Mouse (Mus musculus) spleen, postnatal 14 days (tissue): Measurements from ENCODE around the gene Gdi2.
A peak's percentile ranks its signal among the peaks of the same experiment; 100 is the strongest.
"Not testable (repeated sequence)": the region's sequence is repeated elsewhere in the genome, so short reads cannot be mapped to it uniquely, and the experiment has no call there.

Source experiments
- DNase-seq, 2 experiments: peaks; one replicate each; pipeline ENCODE4 v3.0.0; 2021 to 2022; ENCODE audit warnings: low spot score in 2 of 2

Gdi2 gene

DNA sequence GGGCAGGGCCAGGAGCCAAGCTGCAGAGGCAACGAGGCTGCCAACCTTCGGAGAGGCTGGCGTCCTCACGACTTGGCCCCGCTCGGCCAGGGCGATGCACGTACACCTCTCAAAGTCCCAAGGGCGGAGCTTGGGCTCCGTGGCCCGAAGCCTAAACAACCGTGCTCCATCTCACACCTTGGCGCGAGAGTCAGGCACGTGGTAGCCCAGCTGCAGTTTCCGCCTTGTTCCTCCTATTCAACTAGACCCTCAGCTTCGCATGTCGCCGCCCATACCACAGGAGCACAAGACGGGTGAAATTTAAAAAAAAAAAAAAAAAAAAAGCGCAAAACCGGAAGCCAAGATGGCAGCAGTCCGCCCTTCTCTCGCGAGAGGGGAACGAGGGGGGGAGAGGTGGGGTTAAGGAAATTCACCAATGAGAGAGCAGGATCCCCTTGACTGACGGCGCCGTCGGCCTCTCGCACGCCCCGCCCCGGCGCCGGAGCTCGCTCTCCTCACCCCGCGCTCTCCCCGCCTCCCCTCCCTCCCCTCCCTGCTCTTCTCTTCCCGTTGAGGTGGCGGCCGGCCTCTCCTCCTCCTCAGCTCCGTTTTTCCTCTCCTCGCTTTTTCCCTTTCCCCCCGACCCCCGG, at the start of gene Gdi2:
Gdi2 (plus strand) TSS at position 470 of the 629 bp plus-strand sequence.
- peak; percentile 91 to 95 for DNase-seq

DNA sequence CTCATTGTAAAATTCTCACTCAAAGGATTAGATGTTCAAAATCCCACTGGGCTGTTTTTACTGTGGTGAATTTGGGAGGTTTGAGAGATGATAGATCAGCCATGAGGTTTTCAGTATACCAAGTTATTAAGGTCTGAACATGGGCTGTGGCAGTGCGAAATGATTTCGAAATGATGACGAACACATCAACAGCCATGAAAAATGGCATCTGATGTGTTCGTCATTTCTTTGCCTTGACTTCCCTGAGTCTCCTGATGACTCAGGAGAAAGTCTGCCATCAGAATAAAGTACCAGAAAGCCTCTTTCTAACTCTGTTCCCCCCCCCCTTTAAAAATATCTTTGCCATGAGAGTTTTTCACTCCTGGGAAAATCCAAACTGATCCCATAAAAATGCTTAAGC, 42.3 kb upstream of the Gdi2 start:
- no peak for DNase-seq

DNA sequence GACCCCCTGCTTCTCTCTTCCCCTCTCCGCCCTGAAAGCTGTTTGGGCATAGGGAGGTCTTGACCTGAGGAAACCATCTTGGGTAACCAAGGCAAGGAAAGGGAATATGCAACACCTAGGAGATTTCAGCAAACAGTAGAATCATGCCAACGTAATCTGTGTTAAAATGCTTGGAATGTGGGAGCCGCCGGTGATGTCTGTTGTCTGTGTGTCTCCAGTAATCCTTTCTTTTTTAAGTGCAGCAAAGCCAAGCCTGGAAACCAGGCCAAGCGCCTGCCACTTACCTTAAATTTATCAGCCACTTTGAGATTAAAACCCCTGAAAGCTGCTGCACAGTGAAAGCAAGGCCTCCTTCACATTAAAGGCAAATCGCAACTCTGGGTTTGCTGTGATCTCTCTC, 36.8 kb upstream of the Gdi2 start:
- DNase-seq, result not testable (repeated sequence)

DNA sequence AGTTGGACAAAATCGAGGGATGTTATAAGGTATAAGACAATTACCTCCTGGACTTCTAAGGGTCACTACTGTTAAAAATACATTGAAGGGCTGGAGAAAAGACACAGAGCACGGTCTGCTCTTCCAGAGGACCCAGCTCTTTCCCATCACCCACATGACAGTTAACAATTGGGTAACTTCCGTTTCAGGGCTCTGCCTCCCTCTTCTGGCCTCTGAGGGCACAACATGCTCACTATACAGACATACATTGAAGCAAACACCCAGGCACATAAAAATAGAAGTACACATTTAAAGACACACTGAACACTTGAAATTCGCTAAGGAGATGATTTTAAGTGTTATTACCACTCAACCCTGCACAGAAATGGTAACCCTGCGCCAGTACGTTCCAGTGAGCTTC, 22.5 kb upstream of the Gdi2 start:
- DNase-seq, result not testable (repeated sequence)

DNA sequence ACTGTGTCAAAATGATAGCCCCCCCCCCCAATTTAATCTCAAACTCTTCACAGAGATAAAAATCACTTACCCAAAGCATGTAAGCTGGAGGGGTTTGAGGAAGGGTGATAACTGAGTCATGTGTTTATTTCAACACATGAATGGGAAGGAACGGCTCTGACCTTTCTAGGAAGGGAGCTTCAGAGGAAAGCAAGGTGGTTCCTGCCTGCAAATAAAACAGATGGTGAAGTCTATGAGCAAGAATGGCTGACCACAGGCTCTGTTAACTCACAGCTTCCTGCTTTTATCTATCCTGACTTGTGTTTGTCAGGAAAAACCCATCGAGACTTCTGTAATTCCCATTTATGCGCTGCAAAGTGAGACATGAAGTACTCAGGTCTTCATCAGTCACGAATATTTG, 18.5 kb upstream of the Gdi2 start:
- DNase-seq, result not testable (repeated sequence)

DNA sequence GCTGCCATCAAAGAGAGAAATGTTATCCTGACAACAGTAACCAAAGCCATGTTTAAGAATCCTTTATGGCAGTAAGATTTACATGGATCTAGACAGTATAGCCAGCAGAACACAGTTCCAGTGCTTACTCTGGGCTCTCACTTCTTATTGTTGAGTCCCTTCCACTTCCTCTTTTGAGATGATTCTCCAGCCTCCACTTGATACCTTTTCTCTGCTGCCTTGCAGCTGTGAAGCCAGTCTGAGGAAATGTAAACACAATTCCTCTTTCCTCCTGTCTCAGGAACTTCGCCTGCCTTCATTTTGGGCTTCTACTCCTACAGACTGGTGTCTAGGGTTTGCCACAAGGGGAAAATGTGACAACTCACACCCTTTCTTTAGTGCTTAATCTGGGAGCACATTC, 17.9 kb upstream of the Gdi2 start:
- DNase-seq, result not testable (repeated sequence)

DNA sequence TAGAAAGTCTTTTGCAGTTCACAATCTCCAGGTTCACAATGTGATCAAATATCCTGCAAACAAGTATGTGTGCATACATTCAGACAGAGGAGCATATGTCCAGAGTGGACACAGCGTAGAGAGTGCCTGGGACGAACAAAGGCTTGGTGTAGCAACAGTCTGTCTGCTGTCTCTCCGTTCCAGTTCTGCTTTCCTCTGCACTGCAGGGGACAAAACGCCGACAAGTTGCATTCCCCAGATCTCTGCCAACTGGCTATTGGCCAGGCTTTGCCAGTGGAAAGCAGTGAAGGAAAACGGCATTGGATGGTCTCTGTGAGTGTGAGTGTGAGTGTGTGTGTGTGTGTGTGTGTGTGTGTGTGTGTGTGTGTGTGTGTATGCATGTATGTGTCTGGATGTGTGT, 14.4 kb upstream of the Gdi2 start:
- no peak for DNase-seq

DNA sequence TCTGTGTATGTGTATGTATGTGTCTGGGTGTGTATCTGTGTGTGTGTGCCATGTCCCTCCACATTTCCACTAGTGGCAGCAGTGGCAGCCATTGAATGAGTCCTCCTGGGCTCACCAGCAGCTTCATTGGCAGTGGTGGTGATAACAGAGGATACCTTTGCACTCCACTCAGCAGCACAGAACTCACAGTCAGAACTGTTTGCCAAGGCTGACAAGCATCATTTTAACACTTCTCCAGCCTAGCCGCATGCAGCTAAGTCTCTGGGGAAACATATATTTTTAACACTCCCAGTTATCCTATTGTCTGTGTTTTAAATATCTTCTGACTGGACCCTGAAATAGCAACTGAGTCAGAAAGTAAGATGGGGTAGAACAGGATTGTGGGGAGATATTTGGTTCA, 13.9 kb upstream of the Gdi2 start:
- no peak for DNase-seq

DNA sequence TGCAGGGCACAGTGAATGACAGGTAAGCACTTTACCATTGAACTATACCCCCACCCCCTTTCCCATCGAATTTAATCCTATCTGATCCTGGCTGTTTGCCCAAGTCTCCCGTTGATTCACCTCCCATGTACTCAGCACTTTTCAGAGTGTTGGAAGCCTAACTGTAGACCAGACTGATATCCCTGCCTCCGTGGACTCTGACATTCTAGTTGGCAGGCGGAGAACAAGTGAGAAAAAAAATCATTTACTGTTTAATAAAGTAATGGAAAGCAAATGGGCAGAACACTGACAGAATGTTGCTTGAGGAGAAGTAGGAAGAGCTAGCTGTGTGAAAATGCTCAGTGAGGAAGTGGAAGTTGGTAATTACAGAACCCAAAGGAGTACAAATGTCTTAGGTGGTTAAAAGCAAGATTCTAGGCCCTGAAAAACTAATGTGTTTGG, 12.2 kb upstream of the Gdi2 start:
- DNase-seq, result no peak

DNA sequence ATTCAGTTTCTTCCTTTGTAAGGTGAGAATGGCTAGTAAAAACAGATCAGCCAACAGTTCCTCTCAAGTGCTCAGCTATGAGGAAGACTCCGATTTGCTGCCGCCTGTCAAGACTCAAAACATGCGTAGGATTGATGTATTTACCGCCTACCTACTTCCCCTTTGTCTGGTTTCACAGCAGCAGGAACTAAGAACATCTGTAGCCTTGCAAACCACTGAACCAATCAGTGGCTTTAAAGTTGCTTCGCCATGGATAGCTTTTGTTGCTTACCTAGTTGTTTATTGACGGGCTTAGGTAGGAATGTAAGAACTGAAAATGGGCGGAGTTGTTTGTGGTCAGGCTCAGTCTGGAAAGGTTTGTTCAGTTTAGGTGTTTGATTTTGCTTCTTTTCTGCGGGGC, 11.5 kb upstream of the Gdi2 start:
- DNase-seq, result peak in 1 of 2 experiments; percentile 28

DNA sequence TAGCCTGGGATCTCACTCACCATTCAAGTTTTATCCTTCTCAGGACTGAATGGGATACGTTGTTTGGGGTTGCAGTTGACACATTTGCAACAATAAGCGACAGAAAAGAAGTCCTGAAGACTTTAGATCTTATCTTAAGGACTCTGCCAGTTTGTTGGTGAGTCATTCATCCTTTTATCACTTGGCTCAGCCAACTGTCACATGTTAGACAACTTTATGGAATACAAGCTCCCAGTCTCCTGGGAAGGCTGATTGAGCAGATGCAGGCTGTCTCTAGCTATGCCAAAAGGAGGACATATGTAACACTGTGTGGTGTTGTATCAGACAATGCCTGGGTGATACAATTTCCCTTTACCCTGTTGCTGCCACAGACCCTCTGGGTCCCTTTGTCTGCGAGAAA, 7.4 kb upstream of the Gdi2 start:
- DNase-seq, result no peak

DNA sequence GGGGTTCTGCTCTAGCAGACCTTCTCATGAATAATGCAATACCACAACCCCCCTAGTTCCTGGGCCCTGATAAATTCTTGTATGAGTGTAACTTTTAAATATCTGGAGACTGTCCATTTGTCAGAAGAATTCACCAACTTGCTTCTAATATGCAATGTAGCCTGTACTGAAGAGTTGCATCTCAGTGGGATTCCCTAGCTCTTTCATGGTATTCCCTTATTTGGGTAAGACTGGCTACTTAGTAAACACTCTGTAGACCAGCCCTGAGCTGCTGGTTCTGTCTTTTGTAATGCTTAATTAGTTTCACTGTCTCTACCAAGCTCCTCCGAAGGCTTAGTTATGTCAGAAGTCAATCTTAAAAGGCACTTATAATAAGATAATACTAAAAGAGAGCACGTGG, 6.7 kb upstream of the Gdi2 start:
- not testable (repeated sequence) for DNase-seq

DNA sequence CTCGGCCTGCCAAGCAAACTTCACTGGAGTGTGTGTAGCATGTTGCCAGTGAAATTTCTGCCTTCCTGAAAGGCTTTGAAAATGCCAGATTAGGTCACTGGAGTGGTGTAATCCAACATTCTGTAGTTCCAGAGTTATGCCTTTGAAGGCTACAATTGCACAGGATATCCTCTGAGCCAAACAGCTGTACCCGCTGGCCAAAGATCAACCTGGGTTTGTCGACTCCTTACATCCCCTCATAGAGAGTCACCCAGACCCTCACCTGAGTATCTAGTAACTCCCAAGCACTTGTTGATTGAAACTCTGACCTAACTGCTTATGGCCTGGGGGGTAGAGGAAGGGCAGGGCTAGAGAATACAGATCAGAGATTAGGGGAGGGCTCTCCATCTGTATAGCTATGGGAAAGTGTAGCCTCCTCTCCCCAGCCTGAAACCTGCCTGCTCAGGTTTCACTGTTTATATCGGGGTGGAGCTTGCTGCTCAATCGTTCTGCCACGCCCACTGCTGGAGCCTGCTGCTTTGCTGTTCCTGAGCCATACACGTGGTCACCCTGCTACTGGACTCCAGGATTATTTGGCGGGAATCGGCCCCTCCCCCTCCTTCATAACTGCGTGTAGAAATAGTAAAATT, 6.1 kb upstream of the Gdi2 start:
- no peak for DNase-seq

DNA sequence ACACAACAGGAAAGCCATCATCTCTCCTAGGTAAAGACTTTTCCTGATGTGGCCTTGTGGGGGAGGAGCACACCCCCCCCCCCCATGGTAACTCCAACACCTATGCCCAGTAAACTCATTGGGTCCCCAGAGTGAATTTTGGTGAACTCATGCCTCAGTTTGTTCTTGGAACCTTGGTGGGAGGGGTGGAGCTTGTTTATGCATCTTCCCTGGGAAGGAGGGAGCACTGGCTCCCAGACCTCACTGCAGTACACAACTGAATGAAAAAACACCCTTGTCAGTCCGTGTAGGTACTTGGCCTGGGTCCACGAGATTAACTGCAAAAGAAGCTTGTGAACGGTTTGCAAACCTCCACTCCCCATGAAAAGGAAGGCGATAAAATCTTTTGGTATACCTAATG, 5.4 kb upstream of the Gdi2 start:
- no peak for DNase-seq

DNA sequence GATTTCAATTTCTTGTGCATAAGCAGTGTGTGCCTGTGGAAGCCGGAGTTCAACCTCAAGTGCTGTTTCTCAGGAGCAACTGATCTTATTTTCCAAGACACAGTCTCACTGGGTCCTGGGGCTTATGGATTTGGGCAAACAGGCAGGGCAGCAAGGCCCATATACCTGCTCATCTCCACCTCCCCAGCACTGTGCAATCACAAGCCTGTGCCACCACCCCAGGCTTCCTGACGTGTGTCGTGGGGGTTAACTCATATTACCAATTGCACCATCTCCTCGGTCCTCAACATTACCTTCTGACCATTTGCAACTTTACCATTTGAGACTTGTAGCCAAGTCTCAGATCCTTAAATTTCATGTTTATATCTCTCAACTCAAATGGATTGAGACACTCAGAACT, 3.7 kb upstream of the Gdi2 start:
- DNase-seq, result no peak

DNA sequence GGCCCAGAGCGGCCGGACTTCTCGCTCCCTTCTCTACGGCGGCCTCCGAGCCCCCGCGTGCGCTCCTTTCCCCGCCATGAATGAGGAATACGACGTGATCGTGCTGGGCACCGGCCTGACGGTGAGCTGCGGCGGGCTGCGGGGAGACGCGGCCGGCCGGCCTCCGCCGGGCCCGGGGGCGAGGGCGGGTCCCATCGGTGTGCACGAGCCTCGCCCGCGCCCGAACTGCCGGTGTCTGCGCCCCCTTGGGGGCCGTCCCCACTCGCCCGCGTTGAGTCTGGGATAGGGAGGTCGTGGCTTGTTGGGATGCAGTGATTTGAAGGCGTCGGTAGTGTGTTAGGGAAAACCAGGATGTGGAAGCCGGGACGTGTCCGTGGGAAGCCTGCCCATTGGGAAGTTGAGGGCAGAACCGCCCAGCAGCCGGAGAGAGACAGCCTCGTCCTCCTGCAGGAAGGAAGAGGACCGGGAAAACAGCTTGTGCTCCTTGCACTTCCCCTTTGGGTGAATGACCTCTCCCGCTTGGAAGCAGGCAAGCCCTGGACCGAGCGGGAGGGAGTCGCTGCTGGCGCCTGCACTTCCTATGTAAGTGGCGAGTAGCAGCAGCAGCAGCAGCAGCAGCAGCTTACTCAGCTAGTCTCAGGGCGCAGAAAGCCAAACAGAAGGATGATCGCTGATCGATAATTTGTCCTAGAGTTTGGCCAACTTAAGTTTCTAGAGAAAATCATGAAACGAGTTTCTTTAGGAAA, 533 bp downstream of the Gdi2 start:
- DNase-seq, result peak in 1 of 2 experiments; percentile 37

DNA sequence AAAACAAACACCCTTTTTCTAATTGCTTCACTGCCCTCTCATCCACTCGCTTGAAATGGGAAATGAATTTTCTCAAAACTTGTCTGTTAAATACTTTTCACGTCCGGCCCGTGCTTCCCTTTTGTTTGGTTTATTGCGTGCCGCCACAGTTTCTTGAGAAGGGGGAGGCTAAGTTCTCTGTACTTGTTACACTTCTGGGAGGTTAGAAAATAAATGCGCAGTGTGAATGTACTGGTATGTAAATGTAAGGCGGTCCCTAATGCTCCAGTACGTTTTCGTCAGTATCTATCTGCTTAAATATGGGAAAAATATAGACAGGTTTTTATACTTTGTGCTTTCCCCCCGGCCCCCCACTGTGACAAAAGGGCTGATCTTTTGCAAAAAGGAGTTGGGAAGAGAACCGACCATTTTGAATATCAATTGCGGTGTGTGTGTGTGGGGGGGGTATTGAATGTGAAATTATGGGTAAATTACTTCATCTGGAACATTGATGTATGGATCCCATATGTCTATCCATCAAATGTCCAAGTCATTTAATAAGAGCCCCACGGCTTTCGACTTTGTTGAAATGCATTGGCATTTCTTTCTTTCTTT, 1.2 kb downstream of the Gdi2 start:
- no peak for DNase-seq

DNA sequence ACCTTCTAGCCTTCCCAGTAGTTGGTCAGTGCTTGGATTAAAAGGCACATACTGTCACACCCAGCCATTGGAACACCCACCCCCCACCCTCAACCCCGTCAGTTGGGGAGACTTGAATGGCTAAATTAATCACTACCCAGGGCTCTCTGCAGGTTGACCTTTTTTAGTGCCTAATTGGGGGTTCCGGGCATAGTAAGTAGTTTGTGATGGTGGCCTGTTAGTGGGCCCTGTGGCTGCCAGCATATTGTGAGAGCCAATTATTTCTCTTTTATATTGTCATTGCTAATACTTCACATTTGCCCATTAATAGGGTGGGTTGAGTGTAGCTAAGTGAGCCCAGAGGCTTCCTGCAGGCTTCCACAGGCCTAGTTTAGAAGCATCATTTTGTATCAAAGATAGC, 2.3 kb downstream of the Gdi2 start:
- no peak for DNase-seq

DNA sequence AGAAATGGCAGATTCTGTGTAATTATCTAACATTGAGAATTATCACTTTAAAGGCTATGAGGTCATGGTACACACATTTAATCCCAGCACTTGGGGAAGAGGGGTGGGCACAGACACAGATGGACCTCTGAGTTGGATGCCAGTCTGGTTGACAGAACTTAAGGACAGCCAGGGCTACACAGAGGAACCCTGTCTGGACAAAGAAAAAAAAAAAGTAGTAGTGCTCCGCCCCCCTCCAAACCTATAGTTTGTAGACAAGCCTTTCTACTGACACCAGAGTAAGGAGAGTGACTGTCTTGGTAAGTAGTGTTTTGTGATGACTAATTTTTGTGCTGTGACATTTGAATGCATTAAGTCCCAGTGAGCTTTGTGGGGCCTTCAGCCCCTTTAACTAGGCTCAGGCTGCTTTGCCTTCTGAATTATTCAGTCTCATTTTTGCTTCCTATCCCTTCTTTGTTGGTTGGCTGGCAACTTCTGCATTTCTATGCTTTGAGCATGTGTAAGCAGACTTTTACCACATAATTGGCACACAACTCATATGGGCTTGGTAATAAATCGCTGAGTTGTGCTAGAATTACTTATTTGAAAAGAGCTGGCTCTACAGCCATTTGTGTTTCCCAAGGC, 3.4 kb downstream of the Gdi2 start:
- DNase-seq, result no peak

DNA sequence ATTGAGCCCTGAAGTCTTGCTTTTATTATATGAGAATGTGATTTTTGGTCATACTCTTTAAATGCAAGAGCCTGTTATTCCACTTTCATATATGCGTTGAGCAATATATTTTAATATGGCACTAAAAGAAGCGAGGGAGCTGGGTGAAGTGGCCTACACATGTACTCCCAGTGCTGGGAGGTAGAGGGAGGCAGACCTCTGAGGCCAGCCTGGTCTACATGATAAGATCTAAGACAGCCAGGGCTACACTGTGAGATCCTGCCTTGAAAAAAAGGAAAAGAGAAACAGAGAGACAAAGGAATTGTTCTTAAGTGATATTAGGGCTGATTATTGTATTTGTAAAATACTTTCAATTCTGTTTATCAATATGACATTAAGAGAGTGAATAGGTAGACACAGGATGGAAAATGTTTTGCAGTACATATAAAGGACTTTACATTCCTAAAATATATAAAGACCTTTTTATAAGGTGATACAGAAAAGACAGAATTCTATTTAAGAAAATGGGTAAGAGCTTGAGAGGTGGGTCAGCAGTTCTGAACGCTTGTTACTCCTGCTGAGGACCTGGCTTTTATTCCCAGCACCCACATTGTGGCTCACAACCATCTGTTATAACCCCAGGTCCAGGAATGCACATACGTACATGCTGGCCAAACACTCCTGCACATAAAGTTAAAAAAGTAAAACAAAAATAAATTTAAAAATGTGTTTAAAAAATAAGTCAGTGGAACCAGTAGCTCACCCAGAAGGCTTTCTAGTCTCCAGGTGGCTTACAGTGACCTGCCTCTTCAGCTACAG, 6.4 kb downstream of the Gdi2 start:
- DNase-seq, result no peak

DNA sequence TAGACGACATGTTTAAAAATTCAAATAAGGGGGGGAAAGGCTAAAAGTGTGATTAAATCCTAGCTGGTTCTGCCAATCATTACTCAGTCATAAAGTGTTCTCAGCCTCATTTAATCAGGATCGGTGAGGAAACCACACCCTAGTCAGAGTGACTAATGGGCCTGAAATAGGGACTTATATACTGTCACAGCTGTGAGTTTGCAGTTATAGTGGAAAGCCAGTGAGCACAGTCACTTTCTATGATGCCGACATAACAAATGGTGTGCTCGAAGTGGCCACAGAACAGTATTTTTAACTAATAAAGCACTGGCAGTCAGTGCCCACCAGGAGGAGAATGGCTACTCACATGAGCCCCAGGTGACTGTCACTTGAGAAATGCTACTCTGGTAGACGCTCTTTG, 7.1 kb downstream of the Gdi2 start:
- DNase-seq, result no peak
